Mouse (Mus musculus) liver, embryonic 16.5 days (tissue): Measurements from ENCODE around the gene Glrb. TPM values are rescaled to one million over a fixed set of nuclear protein-coding genes. Genes with fewer than 3 reads are reported as not detected.

Source experiments
- ATAC-seq: fragments of 200-750 bp; cut with Nextera tagmentation; 2 replicates; pipeline ENCODE4 v1.8.0; 2017; ENCODE audit warnings: low read depth, mild to moderate bottlenecking, moderate number of reproducible peaks, moderate library complexity
- H3K27ac ChIP-seq: fragments of 300-500 bp; sonication (generic); 2 replicates; pipeline ENCODE4 v1.5.1; 2014; ENCODE audit warnings: mild to moderate bottlenecking, low read length
- H3K27me3 ChIP-seq: fragments of 300-500 bp; sonication (generic); 2 replicates; pipeline ENCODE4 v1.6.1; 2014; ENCODE audit warnings: low read depth, low read length, mixed read lengths; ENCODE audit not compliant: control insufficient read depth, insufficient read depth
- H3K36me3 ChIP-seq: fragments of 300-500 bp; sonication (generic); 2 replicates; pipeline ENCODE4 v1.6.1; 2014; ENCODE audit warnings: mild to moderate bottlenecking; ENCODE audit not compliant: control insufficient read depth, insufficient read depth
- H3K4me1 ChIP-seq: fragments of 300-500 bp; sonication (generic); 2 replicates; pipeline ENCODE4 v1.6.1; 2014; ENCODE audit warnings: low read depth, low read length, mixed read lengths; ENCODE audit not compliant: control insufficient read depth
- H3K4me2 ChIP-seq: fragments of 300-500 bp; sonication (generic); 2 replicates; pipeline ENCODE4 v1.6.1; 2014; ENCODE audit warnings: low read depth, low read length, mixed read lengths
- H3K4me3 ChIP-seq: fragments of 300-500 bp; sonication (generic); 2 replicates; pipeline ENCODE4 v1.5.1; 2014; ENCODE audit warnings: low read depth, mild to moderate bottlenecking, low read length
- H3K9ac ChIP-seq: fragments of 300-500 bp; sonication (generic); 2 replicates; pipeline ENCODE4 v1.6.1; 2014; ENCODE audit warnings: low read depth, low read length
- H3K9me3 ChIP-seq: fragments of 300-500 bp; sonication (generic); replicated peaks from 2 replicates; pipeline ENCODE4 v1.6.1; 2016; ENCODE audit warnings: low read length; ENCODE audit not compliant: control insufficient read depth
- WGBS: fragments of 180-500 bp; shearing (Covaris S2); extraction: QIAGEN DNeasy Blood & Tissue Kit; methylation state at CpG from one replicate; pipeline ENCODE4 v1.1.7; 2014; ENCODE audit not compliant: insufficient replicate concordance; 5-methylcytosine and 5-hydroxymethylcytosine counted together
- polyA plus RNA-seq: library from polyadenylated mRNA; unstranded; fragments of >200 nt; fragmentation: Nextera tagmentation; extraction: Ambion mirVana; gene quantifications from 2 replicates; pipeline ENCODE4 v1.2.1, GENCODE M21; 2015

The Glrb gene
- polyA plus RNA-seq, 1 experiment from 2014 or later = 0.08 TPM

DNA sequence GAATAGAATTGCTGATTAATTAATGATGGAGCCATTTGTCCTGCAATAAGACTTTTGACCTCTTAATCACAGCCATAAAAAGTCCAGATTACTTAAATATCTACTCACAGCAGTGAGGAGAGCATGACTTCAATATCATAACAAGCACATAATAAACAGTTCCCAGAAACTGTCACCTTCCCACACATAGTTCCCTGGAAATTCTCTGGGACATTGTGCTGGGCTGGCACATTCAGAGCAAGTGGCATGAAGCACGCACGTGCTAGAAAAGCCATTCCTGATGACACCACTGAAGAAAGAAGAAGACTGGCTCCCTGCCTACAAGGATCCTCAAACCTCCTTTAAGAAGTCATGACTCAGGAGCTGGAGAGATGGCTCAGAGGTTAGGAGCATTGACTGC is 67.8 kb downstream of the Glrb start:
- Histone ChIP-seq H3K27ac (no peak overlapping the region), H3K4me2 (no peak overlapping the region), H3K27me3 (no peaks in the 10 kb centered on the region), H3K4me3 (no peak overlapping the region), H3K4me1 (no peaks in the 10 kb centered on the region), H3K36me3 (no peaks in the 10 kb centered on the region), H3K9ac (no peak overlapping the region), H3K9me3 (no peaks in the 10 kb centered on the region)
- ATAC-seq = no peak
- WGBS = 57% methylated on average over 2 of the region's 2 CpGs

DNA sequence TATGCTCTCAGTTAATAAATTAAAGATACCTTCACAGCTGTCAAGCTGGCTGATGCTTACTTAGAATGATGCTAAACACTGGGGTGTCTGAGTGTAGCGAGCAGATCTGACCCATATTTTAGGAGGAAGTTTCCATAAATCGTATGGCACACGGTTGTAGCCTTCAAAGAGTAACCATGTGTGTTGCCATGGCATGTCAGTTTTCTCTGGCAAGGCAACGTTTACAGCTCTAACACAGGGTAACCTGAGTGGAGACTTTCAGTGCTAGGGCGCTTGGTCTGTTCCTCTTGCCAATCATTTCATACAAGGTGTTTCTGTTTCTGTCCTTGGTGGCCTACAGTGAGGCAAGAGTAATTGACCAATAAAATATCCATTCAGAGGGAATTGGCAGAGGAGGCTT is 73.6 kb downstream of the Glrb start:
- H3K9ac ChIP-seq = no peak overlapping the region
- no peak overlapping the region for H3K4me3 ChIP-seq
- H3K27me3 ChIP-seq = no peaks in the 10 kb centered on the region
- H3K4me2 ChIP-seq = no peak overlapping the region
- H3K4me1 ChIP-seq = no peaks in the 10 kb centered on the region
- no peak overlapping the region for H3K27ac ChIP-seq
- no peak for ATAC-seq
- no peaks in the 10 kb centered on the region for H3K36me3 ChIP-seq
- no peaks in the 10 kb centered on the region for H3K9me3 ChIP-seq
- 49% methylated on average over 5 of the region's 5 CpGs for WGBS

DNA sequence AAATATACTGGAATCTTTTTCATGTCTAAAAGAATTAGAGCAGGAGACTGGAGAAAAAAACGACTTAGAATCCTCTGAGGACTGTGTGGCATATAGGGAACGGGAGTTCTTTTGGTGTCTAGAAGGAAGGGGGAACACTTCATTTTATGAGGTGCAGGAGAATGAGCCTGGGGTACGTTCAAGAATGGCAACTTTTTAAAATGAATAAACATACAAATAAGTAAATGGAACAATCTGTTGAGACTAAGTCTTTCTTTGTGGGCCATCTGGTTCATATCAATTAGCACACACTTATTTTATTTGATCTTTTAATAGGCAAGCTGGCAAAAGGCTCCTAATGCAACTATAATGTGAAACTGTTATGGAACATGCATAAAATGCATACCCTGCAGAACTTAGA is 75.9 kb downstream of the Glrb start:
- no peak overlapping the region for H3K9ac ChIP-seq
- no peak for ATAC-seq
- 49% methylated on average over 3 of the region's 3 CpGs for WGBS

DNA sequence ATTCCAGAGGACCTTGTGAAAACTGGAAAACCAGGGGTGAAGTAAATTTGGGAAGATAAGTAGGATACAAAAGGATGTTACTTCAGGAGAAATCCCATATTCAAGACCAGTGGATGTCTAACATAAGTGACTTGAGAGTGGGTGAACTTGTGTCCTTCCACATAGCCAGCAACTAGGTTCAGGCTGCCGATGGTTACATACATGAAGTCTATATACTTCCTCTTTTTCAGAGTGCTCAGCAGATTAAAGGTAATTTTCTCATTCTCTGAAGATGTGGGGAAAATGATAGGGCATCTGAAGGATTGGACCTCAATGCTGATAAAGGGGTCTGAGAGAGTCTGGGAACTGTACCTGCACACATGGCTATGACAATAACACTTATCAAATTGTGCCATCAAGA is 89.5 kb downstream of the Glrb start:
- WGBS = 41% methylated on average over 1 of the region's 1 CpGs
- Histone ChIP-seq H3K4me2 (no peak overlapping the region), H3K36me3 (no peaks in the 10 kb centered on the region), H3K4me3 (no peak overlapping the region), H3K27ac (no peak overlapping the region), H3K4me1 (no peaks in the 10 kb centered on the region), H3K9ac (no peak overlapping the region), H3K9me3 (no peaks in the 10 kb centered on the region), H3K27me3 (no peaks in the 10 kb centered on the region)
- ATAC-seq = no peak

More for the DNA sequence above, 75.9 kb downstream of the Glrb start:
- Histone ChIP-seq H3K4me2 (no peak overlapping the region), H3K4me1 (no peaks in the 10 kb centered on the region), H3K27me3 (no peaks in the 10 kb centered on the region), H3K27ac (no peak overlapping the region), H3K36me3 (no peaks in the 10 kb centered on the region), H3K4me3 (no peak overlapping the region), H3K9me3 (no peaks in the 10 kb centered on the region)

DNA sequence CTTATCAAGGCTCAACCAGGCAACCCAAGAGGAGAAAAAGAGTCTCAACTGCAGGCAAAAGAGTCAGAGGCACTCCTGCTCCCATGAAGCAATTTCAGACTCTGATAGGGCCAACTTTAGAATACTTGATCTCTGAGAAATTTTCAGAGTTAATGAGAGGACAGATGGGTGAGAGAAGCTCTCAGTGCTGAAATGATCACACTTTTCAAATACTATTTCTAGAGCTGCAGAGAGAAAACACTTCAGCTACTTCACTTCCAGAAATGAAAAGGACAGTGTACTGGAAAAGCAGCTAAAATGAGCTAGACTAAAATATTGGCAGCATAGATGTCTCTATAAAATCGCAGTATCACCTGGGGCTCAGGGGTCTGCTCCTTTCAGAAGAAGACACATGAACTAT is 94.8 kb downstream of the Glrb start:
- 64% methylated on average over 1 of the region's 1 CpGs for WGBS
- H3K4me2 ChIP-seq = no peak overlapping the region
- no peaks in the 10 kb centered on the region for H3K9me3 ChIP-seq
- no peak overlapping the region for H3K27ac ChIP-seq
- H3K27me3 ChIP-seq = no peaks in the 10 kb centered on the region
- no peaks in the 10 kb centered on the region for H3K4me1 ChIP-seq
- H3K4me3 ChIP-seq = no peak overlapping the region
- H3K9ac ChIP-seq = no peak overlapping the region
- no peaks in the 10 kb centered on the region for H3K36me3 ChIP-seq
- no peak for ATAC-seq

DNA sequence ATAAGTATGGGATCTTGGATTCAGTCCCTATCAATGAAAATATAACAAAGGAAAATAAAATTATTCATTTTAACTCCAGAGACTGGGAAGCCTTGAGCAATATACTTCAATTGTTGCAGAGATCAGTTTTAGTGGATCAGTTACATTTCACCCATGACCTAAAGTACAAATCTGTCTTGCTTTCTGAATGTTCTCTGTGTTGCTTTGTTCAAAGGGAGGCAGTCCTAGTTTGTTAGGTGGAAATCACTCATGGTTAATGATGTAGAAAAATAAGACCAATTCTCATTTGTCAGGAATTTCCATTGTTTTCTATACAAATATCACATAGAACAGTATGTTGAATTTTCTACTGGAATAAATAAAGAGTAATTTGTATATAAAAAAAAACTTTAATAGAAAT is 99.7 kb downstream of the Glrb start:
- Histone ChIP-seq H3K4me1 (no peaks in the 10 kb centered on the region), H3K9ac (no peak overlapping the region), H3K9me3 (no peaks in the 10 kb centered on the region), H3K4me2 (no peak overlapping the region), H3K36me3 (no peaks in the 10 kb centered on the region), H3K4me3 (no peak overlapping the region), H3K27me3 (no peaks in the 10 kb centered on the region), H3K27ac (no peak overlapping the region)
- no peak for ATAC-seq

DNA sequence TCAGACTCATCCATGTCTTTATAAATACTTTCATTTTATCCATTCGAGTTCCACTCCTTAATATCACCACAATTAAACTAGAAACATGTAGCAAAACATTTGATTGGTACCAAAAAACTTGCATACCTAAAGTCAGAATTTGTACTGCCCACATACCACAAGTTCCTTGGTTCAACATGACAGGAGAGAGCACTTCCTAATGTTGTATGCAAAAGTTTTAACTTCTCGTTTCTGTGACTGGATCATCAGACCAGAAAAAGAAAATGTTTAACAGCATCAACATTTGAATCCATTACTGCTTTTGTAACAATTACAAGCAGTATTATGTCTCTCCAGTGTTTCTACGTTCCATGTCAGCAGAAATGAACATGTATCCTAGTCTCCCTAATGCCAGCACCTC is 101.2 kb downstream of the Glrb start:
- H3K36me3 ChIP-seq = no peaks in the 10 kb centered on the region
- H3K27ac ChIP-seq = no peak overlapping the region
- H3K27me3 ChIP-seq = no peaks in the 10 kb centered on the region
- ATAC-seq = no peak
- WGBS = 29% methylated on average over 3 of the region's 3 CpGs
- H3K9ac ChIP-seq = no peak overlapping the region
- H3K4me1 ChIP-seq = no peaks in the 10 kb centered on the region
- H3K4me3 ChIP-seq = no peak overlapping the region
- H3K9me3 ChIP-seq = no peaks in the 10 kb centered on the region
- H3K4me2 ChIP-seq = no peak overlapping the region

DNA sequence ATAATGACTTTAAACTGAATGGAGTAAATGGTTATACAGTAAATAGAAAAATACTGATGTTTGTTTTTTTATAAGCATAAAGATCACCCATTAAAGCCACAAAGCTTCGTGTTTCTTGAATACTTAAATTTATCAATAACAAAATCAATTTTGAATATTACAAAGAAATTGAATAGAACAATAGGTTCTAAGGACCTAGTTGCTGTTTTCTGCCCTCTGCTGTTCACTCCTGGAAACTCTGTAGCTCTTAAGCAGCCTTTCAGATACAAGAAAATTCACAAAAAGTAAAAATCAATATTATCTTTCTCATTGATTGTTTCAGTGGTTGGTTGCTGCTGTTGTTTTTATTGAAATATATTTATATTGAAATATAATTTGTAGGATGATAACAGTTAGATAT is 108.1 kb downstream of the Glrb start:
- ATAC-seq = no peak
- no peak overlapping the region for H3K27ac ChIP-seq

GRCm38 (mm10) chr3:80803811-80804210 is 109.6 kb downstream of the Glrb start:
- Histone ChIP-seq H3K36me3 (no peaks in the 10 kb centered on the region), H3K4me2 (no peak overlapping the region), H3K9me3 (no peaks in the 10 kb centered on the region), H3K27me3 (peaks cover 24% of the 10 kb centered on the region), H3K4me1 (no peaks in the 10 kb centered on the region), H3K4me3 (no peak overlapping the region), H3K9ac (no peak overlapping the region), H3K27ac (no peak overlapping the region)
- 54% methylated on average over 1 of the region's 1 CpGs for WGBS
- no peak for ATAC-seq

More for the DNA sequence above, 108.1 kb downstream of the Glrb start:
- no peaks in the 10 kb centered on the region for H3K36me3 ChIP-seq
- no peaks in the 10 kb centered on the region for H3K4me1 ChIP-seq
- H3K4me3 ChIP-seq = no peak overlapping the region
- 10% methylated on average over 1 of the region's 1 CpGs for WGBS
- no peak overlapping the region for H3K9ac ChIP-seq
- no peak overlapping the region for H3K4me2 ChIP-seq
- no peaks in the 10 kb centered on the region for H3K9me3 ChIP-seq
- peaks cover 23% of the 10 kb centered on the region for H3K27me3 ChIP-seq

DNA sequence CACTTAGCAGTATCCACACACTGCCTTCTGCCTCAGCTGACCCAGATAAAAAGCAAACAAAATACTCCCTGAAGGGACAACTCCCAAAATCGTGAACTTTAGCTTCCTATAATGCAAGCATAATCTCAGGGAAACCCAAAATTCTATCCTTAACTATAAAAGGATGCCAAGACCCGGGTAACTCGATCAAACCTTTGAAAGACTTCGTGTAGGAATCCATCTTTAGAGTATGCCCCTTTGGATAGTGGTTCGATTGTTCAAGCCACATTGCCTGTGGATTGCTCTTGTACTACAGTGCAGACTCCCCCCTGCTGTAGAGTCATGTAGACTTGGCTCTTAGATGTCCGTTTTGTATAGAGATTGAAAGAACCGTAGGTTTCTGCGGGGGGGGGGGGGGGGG is 110.2 kb downstream of the Glrb start:
- Histone ChIP-seq H3K4me1 (no peaks in the 10 kb centered on the region), H3K9me3 (no peaks in the 10 kb centered on the region), H3K36me3 (no peaks in the 10 kb centered on the region), H3K9ac (no peak overlapping the region), H3K4me2 (no peak overlapping the region), H3K4me3 (no peak overlapping the region), H3K27me3 (peaks cover 24% of the 10 kb centered on the region), H3K27ac (no peak overlapping the region)
- 42% methylated on average over 8 of the region's 8 CpGs for WGBS
- ATAC-seq = no peak
